ENCODE assay signal across 8 mouse cellular contexts in the genomic region with DNA sequence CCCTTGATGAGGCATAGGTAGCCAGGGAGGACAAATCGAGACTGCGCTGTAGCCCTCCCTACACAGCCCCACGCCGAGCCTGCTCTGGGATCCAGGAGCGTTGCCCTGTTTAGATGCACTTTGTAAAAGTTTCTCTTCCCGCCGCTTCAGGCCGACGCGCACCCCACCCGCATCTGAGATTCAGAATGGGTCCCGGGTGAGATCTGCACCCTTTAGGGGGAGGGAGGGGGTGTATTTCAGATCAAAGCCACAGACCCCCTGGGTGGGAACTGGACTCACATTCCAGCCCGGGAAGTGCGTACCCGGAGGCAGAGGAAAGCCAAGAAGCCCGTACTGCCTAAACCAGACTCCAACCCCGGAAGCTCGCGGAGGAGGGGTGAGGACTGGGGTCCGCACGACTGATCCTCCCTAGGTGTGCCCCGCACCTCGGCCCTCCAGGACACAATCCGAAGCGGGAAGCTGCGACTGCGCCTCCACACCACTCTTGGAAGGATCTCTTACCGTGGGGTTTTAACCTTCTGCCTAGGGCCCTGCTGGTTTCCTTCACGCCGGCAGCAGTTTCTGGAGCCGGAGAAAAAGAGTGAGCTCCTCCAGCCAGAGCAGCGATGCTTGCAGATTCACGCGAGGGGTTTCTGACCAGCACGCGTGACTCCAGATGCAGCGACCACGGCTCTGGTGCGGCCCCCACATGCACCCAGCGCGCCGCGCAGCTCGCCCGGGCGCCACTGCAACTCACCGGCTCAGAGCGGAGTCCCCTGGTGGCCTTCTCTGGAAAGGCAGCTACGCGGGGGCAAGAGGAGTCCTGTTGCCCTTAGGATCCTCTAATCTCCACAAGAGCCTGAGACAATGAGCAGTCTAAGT. TPM values are rescaled to one million over a fixed set of nuclear protein-coding genes. Genes with fewer than 3 reads are reported as not detected.
DNase-seq lines count a peak whose midpoint lies in the region; TF ChIP-seq lines count a peak whose summit lies in the region.

A gene (minus strand): TSS at position 734 of the 861 bp plus-strand sequence.

- peaks cover 4% of the 10 kb centered on the region; the same call in 1 of the 2 replicates for H3K9me3 ChIP-seq in megakaryocyte, embryonic 14.5 days

- H3K27me3 ChIP-seq in megakaryocyte, embryonic 14.5 days (replicated peaks) = peaks cover 23% of the 10 kb centered on the region

- peak within 1 kb of the TSS; percentile 51 for H3K4me3 ChIP-seq in cortical plate, adult 2 months (ENCODE audit: insufficient read depth, low read length)
- peak within 1 kb of the TSS; percentile 95 for H3K4me3 ChIP-seq in megakaryocyte, embryonic 14.5 days (replicated peaks)

- peak within 1 kb of the TSS; percentile 90 for H3K27ac ChIP-seq in cortical plate, adult 2 months (ENCODE audit: insufficient read depth, low read length)

- TF ChIP-seq CTCF in cortical plate, adult 2 months (IDR thresholded peaks at IDR 0.05; ENCODE audit: extremely low read depth, insufficient read depth, low read length) = peak; percentile 66

- H3K36me3 ChIP-seq in megakaryocyte, embryonic 14.5 days (replicated peaks; ENCODE audit: low read length) = no peaks in the 10 kb centered on the region

- TF ChIP-seq POLR2A in cortical plate, adult 2 months (IDR thresholded peaks at IDR 0.05; ENCODE audit: extremely low read depth, insufficient read depth, low read length) = no peak

- no peaks in the 10 kb centered on the region for H3K4me1 ChIP-seq in cortical plate, adult 2 months (ENCODE audit: control insufficient read depth, insufficient read depth, low read length)
- peaks cover 26% of the 10 kb centered on the region for H3K4me1 ChIP-seq in megakaryocyte, embryonic 14.5 days

- peak; percentile 94 for DNase-seq in ZHBTc4 (ENCODE audit: low read depth, low spot score)
- peak; percentile 89 for DNase-seq in gastrocnemius, postnatal 10 days
- peak; percentile 83 for DNase-seq in induced T-regulatory cell, adult 2 months (ENCODE audit: low read depth)
- peak; percentile 59 to 72 for DNase-seq in left cerebral cortex, adult 8-10 months (ENCODE audit: low spot score in 2 of 2)
- DNase-seq in right cerebral cortex, adult 2 months (ENCODE audit: low spot score in 2 of 2) = peak; percentile 85 to 88
- DNase-seq in urinary bladder, postnatal 14 days (ENCODE audit: low spot score) = peak; percentile 89

RNA-seq across cellular contexts. Expression of the gene that starts here (rescaled TPM):
- polyA plus RNA-seq in cortical plate, adult 2 months (2012; rRNA removed) = 2.9 and 4.0 TPM in 2 replicates
- 1 to 10 TPM; 2.8 to 3.9 TPM for total RNA-seq in gastrocnemius, postnatal 10 days (2021)
- 1 to 10 TPM; 6.3 to 8.9 (median 7.7) TPM for total RNA-seq in left cerebral cortex, adult 8-10 months (2022)
- 0.34 and 0.80 TPM in 2 replicates for polyA plus RNA-seq in megakaryocyte, embryonic 14.5 days (2012; ENCODE audit: insufficient read depth, low replicate concordance)

Comparison
In these comparisons a context has a peak if more than half of its experiments do, and no peak if none do; other contexts are left out.
1. Peak in every context shown above with its lines: DNase-seq, H3K4me3 ChIP-seq and H3K27ac ChIP-seq.